Mouse (Mus musculus): ENCODE results near the gene Itga4. TPM values are rescaled to one million over a fixed set of nuclear protein-coding genes. Genes with fewer than 3 reads are reported as not detected.

The Itga4 gene
- total and polyA plus RNA-seq, 2 experiments from 2014 or later = 0.71 to 2.1 TPM

GRCm38 (mm10) chr2:79312499-79312898 lies 57.3 kb downstream of the Itga4 start:
- no peak for DNase-seq (ENCODE audit: low spot score)
- no peaks in the 10 kb centered on the region for H3K9me3 ChIP-seq (replicated peaks; ENCODE audit: control insufficient read depth, low read length)
- H3K36me3 ChIP-seq (replicated peaks; ENCODE audit: control insufficient read depth, insufficient read depth, low read length) = no peaks in the 10 kb centered on the region
- H3K27me3 ChIP-seq (ENCODE audit: control insufficient read depth, insufficient read depth, low read length) = no peaks in the 10 kb centered on the region
- no peak overlapping the region for H3K4me3 ChIP-seq (ENCODE audit: low read depth, low read length)
- H3K4me2 ChIP-seq (ENCODE audit: low read depth, low read length) = no peak overlapping the region
- no peak for TF ChIP-seq EP300 (IDR thresholded peaks at IDR 0.05; ENCODE audit: low read depth)
- no peak for TF ChIP-seq CTCF (IDR thresholded peaks at IDR 0.05; ENCODE audit: low read depth)
- no peak overlapping the region for H3K9ac ChIP-seq (replicated peaks; ENCODE audit: low read depth, low read length)
- no peaks in the 10 kb centered on the region for H3K4me1 ChIP-seq (ENCODE audit: control insufficient read depth, insufficient read depth)
- no peak for ATAC-seq (ENCODE audit: insufficient read depth, low read depth)
- no peak overlapping the region for H3K27ac ChIP-seq (ENCODE audit: low read depth)
- WGBS = 66% methylated on average over 4 of the region's 4 CpGs

GRCm38 (mm10) chr2:79315108-79315507 lies 59.9 kb downstream of the Itga4 start:
- H3K4me1 ChIP-seq (ENCODE audit: control insufficient read depth, insufficient read depth) = no peaks in the 10 kb centered on the region
- H3K9me3 ChIP-seq (replicated peaks; ENCODE audit: control insufficient read depth, low read length) = no peaks in the 10 kb centered on the region
- H3K9ac ChIP-seq (replicated peaks; ENCODE audit: low read depth, low read length) = no peak overlapping the region
- no peaks in the 10 kb centered on the region for H3K36me3 ChIP-seq (replicated peaks; ENCODE audit: control insufficient read depth, insufficient read depth, low read length)
- WGBS = 86% methylated on average over 4 of the region's 4 CpGs
- H3K27me3 ChIP-seq (ENCODE audit: control insufficient read depth, insufficient read depth, low read length) = no peaks in the 10 kb centered on the region
- TF ChIP-seq CTCF (IDR thresholded peaks at IDR 0.05; ENCODE audit: low read depth) = no peak
- TF ChIP-seq EP300 (IDR thresholded peaks at IDR 0.05; ENCODE audit: low read depth) = no peak
- no peak overlapping the region for H3K4me3 ChIP-seq (ENCODE audit: low read depth, low read length)
- DNase-seq (ENCODE audit: low spot score) (no peak), ATAC-seq (ENCODE audit: insufficient read depth, low read depth) (no peak)
- no peak overlapping the region for H3K4me2 ChIP-seq (ENCODE audit: low read depth, low read length)
- H3K27ac ChIP-seq (ENCODE audit: low read depth) = no peak overlapping the region

- DNase-seq (ENCODE audit: low spot score) (no peak), ATAC-seq (ENCODE audit: insufficient read depth, low read depth) (no peak)
- Histone ChIP-seq H3K27ac (ENCODE audit: low read depth) (no peak overlapping the region), H3K4me1 (ENCODE audit: control insufficient read depth, insufficient read depth) (no peaks in the 10 kb centered on the region), H3K36me3 (replicated peaks; ENCODE audit: control insufficient read depth, insufficient read depth, low read length) (no peaks in the 10 kb centered on the region), H3K4me2 (ENCODE audit: low read depth, low read length) (no peak overlapping the region), H3K27me3 (ENCODE audit: control insufficient read depth, insufficient read depth, low read length) (no peaks in the 10 kb centered on the region), H3K9me3 (replicated peaks; ENCODE audit: control insufficient read depth, low read length) (no peaks in the 10 kb centered on the region), H3K4me3 (ENCODE audit: low read depth, low read length) (no peak overlapping the region), H3K9ac (replicated peaks; ENCODE audit: low read depth, low read length) (no peak overlapping the region)
- 82% methylated on average over 9 of the region's 9 CpGs for WGBS
- no peak for TF ChIP-seq CTCF (IDR thresholded peaks at IDR 0.05; ENCODE audit: low read depth)
- TF ChIP-seq EP300 (IDR thresholded peaks at IDR 0.05; ENCODE audit: low read depth) = no peak
Measured at GRCm38 (mm10) chr2:79316182-79316880, 61.1 kb downstream of the Itga4 start.

GRCm38 (mm10) chr2:79328079-79328478 lies 72.9 kb downstream of the Itga4 start:
- Histone ChIP-seq H3K27ac (ENCODE audit: low read depth) (no peak overlapping the region), H3K9ac (replicated peaks; ENCODE audit: low read depth, low read length) (no peak overlapping the region), H3K4me2 (ENCODE audit: low read depth, low read length) (no peak overlapping the region), H3K4me3 (ENCODE audit: low read depth, low read length) (no peak overlapping the region), H3K9me3 (replicated peaks; ENCODE audit: control insufficient read depth, low read length) (no peaks in the 10 kb centered on the region), H3K36me3 (replicated peaks; ENCODE audit: control insufficient read depth, insufficient read depth, low read length) (no peaks in the 10 kb centered on the region), H3K4me1 (ENCODE audit: control insufficient read depth, insufficient read depth) (no peaks in the 10 kb centered on the region), H3K27me3 (ENCODE audit: control insufficient read depth, insufficient read depth, low read length) (no peaks in the 10 kb centered on the region)
- WGBS = 53% methylated on average over 2 of the region's 2 CpGs
- no peak for ATAC-seq (ENCODE audit: insufficient read depth, low read depth)
- no peak for DNase-seq (ENCODE audit: low spot score)
- no peak for TF ChIP-seq CTCF (IDR thresholded peaks at IDR 0.05; ENCODE audit: low read depth)
- no peak for TF ChIP-seq EP300 (IDR thresholded peaks at IDR 0.05; ENCODE audit: low read depth)

- no peak for ATAC-seq (ENCODE audit: insufficient read depth, low read depth)
Measured at GRCm38 (mm10) chr2:79334661-79335060, 79.4 kb downstream of the Itga4 start.

GRCm38 (mm10) chr2:79336141-79336540 lies 80.9 kb downstream of the Itga4 start:
- no peak overlapping the region for H3K4me3 ChIP-seq (ENCODE audit: low read depth, low read length)
- ATAC-seq (ENCODE audit: insufficient read depth, low read depth) (no peak), DNase-seq (ENCODE audit: low spot score) (no peak)

More at GRCm38 (mm10) chr2:79334661-79335060, 79.4 kb downstream of the Itga4 start:
- no peak overlapping the region for H3K9ac ChIP-seq (replicated peaks; ENCODE audit: low read depth, low read length)
- no peak overlapping the region for H3K27ac ChIP-seq (ENCODE audit: low read depth)
- no peaks in the 10 kb centered on the region for H3K27me3 ChIP-seq (ENCODE audit: control insufficient read depth, insufficient read depth, low read length)
- H3K36me3 ChIP-seq (replicated peaks; ENCODE audit: control insufficient read depth, insufficient read depth, low read length) = no peaks in the 10 kb centered on the region
- no peak for TF ChIP-seq EP300 (IDR thresholded peaks at IDR 0.05; ENCODE audit: low read depth)
- TF ChIP-seq CTCF (IDR thresholded peaks at IDR 0.05; ENCODE audit: low read depth) = no peak
- DNase-seq (ENCODE audit: low spot score) = no peak
- H3K4me3 ChIP-seq (ENCODE audit: low read depth, low read length) = no peak overlapping the region
- H3K4me1 ChIP-seq (ENCODE audit: control insufficient read depth, insufficient read depth) = no peaks in the 10 kb centered on the region
- H3K9me3 ChIP-seq (replicated peaks; ENCODE audit: control insufficient read depth, low read length) = no peaks in the 10 kb centered on the region
- H3K4me2 ChIP-seq (ENCODE audit: low read depth, low read length) = no peak overlapping the region

More at GRCm38 (mm10) chr2:79336141-79336540, 80.9 kb downstream of the Itga4 start:
- WGBS = 38% methylated on average over 1 of the region's 1 CpGs
- H3K4me1 ChIP-seq (ENCODE audit: control insufficient read depth, insufficient read depth) = no peaks in the 10 kb centered on the region
- H3K36me3 ChIP-seq (replicated peaks; ENCODE audit: control insufficient read depth, insufficient read depth, low read length) = no peaks in the 10 kb centered on the region
- no peaks in the 10 kb centered on the region for H3K9me3 ChIP-seq (replicated peaks; ENCODE audit: control insufficient read depth, low read length)
- no peak overlapping the region for H3K27ac ChIP-seq (ENCODE audit: low read depth)
- H3K27me3 ChIP-seq (ENCODE audit: control insufficient read depth, insufficient read depth, low read length) = no peaks in the 10 kb centered on the region
- H3K4me2 ChIP-seq (ENCODE audit: low read depth, low read length) = no peak overlapping the region
- no peak overlapping the region for H3K9ac ChIP-seq (replicated peaks; ENCODE audit: low read depth, low read length)
- TF ChIP-seq CTCF (IDR thresholded peaks at IDR 0.05; ENCODE audit: low read depth) (no peak), EP300 (IDR thresholded peaks at IDR 0.05; ENCODE audit: low read depth) (no peak)
